Mouse (Mus musculus): Measurements from ENCODE around the gene Car9. TPM values are rescaled to one million over a fixed set of nuclear protein-coding genes. Genes with fewer than 3 reads are reported as not detected.

Gene Car9
- polyA plus RNA-seq, 1 experiment from 2014 or later = 1.1 TPM

- DNase-seq = peak; percentile 25
- no peak overlapping the region for H3K27ac ChIP-seq (ENCODE audit: low read depth)
- peaks cover 33% of the 10 kb centered on the region for H3K36me3 ChIP-seq (replicated peaks; ENCODE audit: insufficient read depth, low read length)
- no peak overlapping the region for H3K9ac ChIP-seq (replicated peaks)
- H3K4me1 ChIP-seq (ENCODE audit: insufficient read depth) = peaks cover 6% of the 10 kb centered on the region
- H3K4me2 ChIP-seq (ENCODE audit: low read depth, low read length) = no peak overlapping the region
- WGBS (ENCODE audit: insufficient replicate concordance) = 74% methylated on average over 9 of the region's 9 CpGs
- peak; percentile 41 for TF ChIP-seq CTCF (IDR thresholded peaks at IDR 0.05; ENCODE audit: low read depth)
- TF ChIP-seq EP300 (IDR thresholded peaks at IDR 0.05; ENCODE audit: low read depth) = no peak
- H3K4me3 ChIP-seq (ENCODE audit: low read depth, low read length) = no peak overlapping the region
- no peak for ATAC-seq
- no peaks in the 10 kb centered on the region for H3K9me3 ChIP-seq (ENCODE audit: low read length)
- H3K27me3 ChIP-seq (ENCODE audit: insufficient read depth, low read length) = peaks cover 20% of the 10 kb centered on the region
Observed at GRCm38 (mm10) chr4:43528487-43528886, 21.7 kb downstream of the Car9 start.

- Histone ChIP-seq H3K27me3 (ENCODE audit: insufficient read depth, low read length) (peaks cover 4% of the 10 kb centered on the region; the same call in 1 of the 2 replicates), H3K36me3 (replicated peaks; ENCODE audit: insufficient read depth, low read length) (peaks cover 48% of the 10 kb centered on the region), H3K4me2 (ENCODE audit: low read depth, low read length) (no peak overlapping the region), H3K4me1 (ENCODE audit: insufficient read depth) (no peaks in the 10 kb centered on the region), H3K9ac (replicated peaks) (no peak overlapping the region), H3K4me3 (ENCODE audit: low read depth, low read length) (no peak overlapping the region), H3K27ac (ENCODE audit: low read depth) (no peak overlapping the region), H3K9me3 (ENCODE audit: low read length) (no peaks in the 10 kb centered on the region)
- ATAC-seq (no peak), DNase-seq (no peak)
- TF ChIP-seq CTCF (IDR thresholded peaks at IDR 0.05; ENCODE audit: low read depth) (no peak), EP300 (IDR thresholded peaks at IDR 0.05; ENCODE audit: low read depth) (no peak)
- 56% methylated on average over 8 of the region's 8 CpGs for WGBS (ENCODE audit: insufficient replicate concordance)
Observed at GRCm38 (mm10) chr4:43530081-43530501, 23.3 kb downstream of the Car9 start.

GRCm38 (mm10) chr4:43530581-43530980 lies 23.8 kb downstream of the Car9 start:
- Histone ChIP-seq H3K9ac (replicated peaks) (no peak overlapping the region), H3K9me3 (ENCODE audit: low read length) (no peaks in the 10 kb centered on the region), H3K4me3 (ENCODE audit: low read depth, low read length) (no peak overlapping the region), H3K27ac (ENCODE audit: low read depth) (no peak overlapping the region), H3K4me1 (ENCODE audit: insufficient read depth) (no peaks in the 10 kb centered on the region), H3K27me3 (ENCODE audit: insufficient read depth, low read length) (no peaks in the 10 kb centered on the region; the same call in 1 of the 2 replicates), H3K4me2 (ENCODE audit: low read depth, low read length) (no peak overlapping the region), H3K36me3 (replicated peaks; ENCODE audit: insufficient read depth, low read length) (peaks cover 52% of the 10 kb centered on the region)
- 24% methylated on average over 7 of the region's 7 CpGs for WGBS (ENCODE audit: insufficient replicate concordance)
- TF ChIP-seq EP300 (IDR thresholded peaks at IDR 0.05; ENCODE audit: low read depth) (no peak), CTCF (IDR thresholded peaks at IDR 0.05; ENCODE audit: low read depth) (peak; percentile 89)
- peak; percentile 36; the same call in 1 of the 2 replicates for ATAC-seq
- DNase-seq = peak; percentile 87

GRCm38 (mm10) chr4:43533270-43533669 lies 26.5 kb downstream of the Car9 start:
- H3K36me3 ChIP-seq (replicated peaks; ENCODE audit: insufficient read depth, low read length) = peaks cover 78% of the 10 kb centered on the region
- no peak for DNase-seq

GRCm38 (mm10) chr4:43535628-43536027 lies 28.9 kb downstream of the Car9 start:
- Histone ChIP-seq H3K36me3 (replicated peaks; ENCODE audit: insufficient read depth, low read length) (peaks cover 97% of the 10 kb centered on the region), H3K9ac (replicated peaks) (no peak overlapping the region), H3K9me3 (ENCODE audit: low read length) (no peaks in the 10 kb centered on the region), H3K27me3 (ENCODE audit: insufficient read depth, low read length) (no peaks in the 10 kb centered on the region), H3K4me1 (ENCODE audit: insufficient read depth) (no peaks in the 10 kb centered on the region), H3K27ac (ENCODE audit: low read depth) (no peak overlapping the region), H3K4me3 (ENCODE audit: low read depth, low read length) (no peak overlapping the region), H3K4me2 (ENCODE audit: low read depth, low read length) (no peak overlapping the region)
- DNase-seq (no peak), ATAC-seq (no peak)
- TF ChIP-seq CTCF (IDR thresholded peaks at IDR 0.05; ENCODE audit: low read depth) (no peak), EP300 (IDR thresholded peaks at IDR 0.05; ENCODE audit: low read depth) (no peak)
- WGBS (ENCODE audit: insufficient replicate concordance) = 97% methylated on average over 8 of the region's 8 CpGs

More at GRCm38 (mm10) chr4:43533270-43533669, 26.5 kb downstream of the Car9 start:
- no peaks in the 10 kb centered on the region for H3K27me3 ChIP-seq (ENCODE audit: insufficient read depth, low read length)
- H3K4me2 ChIP-seq (ENCODE audit: low read depth, low read length) = no peak overlapping the region
- no peaks in the 10 kb centered on the region for H3K4me1 ChIP-seq (ENCODE audit: insufficient read depth)
- WGBS (ENCODE audit: insufficient replicate concordance) = 75% methylated on average over 9 of the region's 9 CpGs
- TF ChIP-seq CTCF (IDR thresholded peaks at IDR 0.05; ENCODE audit: low read depth) (no peak), EP300 (IDR thresholded peaks at IDR 0.05; ENCODE audit: low read depth) (no peak)
- H3K4me3 ChIP-seq (ENCODE audit: low read depth, low read length) = no peak overlapping the region
- no peak overlapping the region for H3K27ac ChIP-seq (ENCODE audit: low read depth)
- H3K9ac ChIP-seq (replicated peaks) = no peak overlapping the region
- H3K9me3 ChIP-seq (ENCODE audit: low read length) = no peaks in the 10 kb centered on the region
- no peak for ATAC-seq

GRCm38 (mm10) chr4:43536031-43536430 lies 29.3 kb downstream of the Car9 start:
- Histone ChIP-seq H3K27me3 (ENCODE audit: insufficient read depth, low read length) (no peaks in the 10 kb centered on the region), H3K9ac (replicated peaks) (no peak overlapping the region), H3K9me3 (ENCODE audit: low read length) (no peaks in the 10 kb centered on the region), H3K27ac (ENCODE audit: low read depth) (no peak overlapping the region), H3K36me3 (replicated peaks; ENCODE audit: insufficient read depth, low read length) (peaks cover 94% of the 10 kb centered on the region), H3K4me3 (ENCODE audit: low read depth, low read length) (no peak overlapping the region), H3K4me1 (ENCODE audit: insufficient read depth) (no peaks in the 10 kb centered on the region), H3K4me2 (ENCODE audit: low read depth, low read length) (no peak overlapping the region)
- 91% methylated on average over 9 of the region's 9 CpGs for WGBS (ENCODE audit: insufficient replicate concordance)
- ATAC-seq = no peak
- TF ChIP-seq EP300 (IDR thresholded peaks at IDR 0.05; ENCODE audit: low read depth) = no peak
- TF ChIP-seq CTCF (IDR thresholded peaks at IDR 0.05; ENCODE audit: low read depth) = no peak
- DNase-seq = no peak

GRCm38 (mm10) chr4:43542044-43542443 lies 35.3 kb downstream of the Car9 start:
- DNase-seq (no peak), ATAC-seq (no peak)
- TF ChIP-seq EP300 (IDR thresholded peaks at IDR 0.05; ENCODE audit: low read depth) = no peak
- TF ChIP-seq CTCF (IDR thresholded peaks at IDR 0.05; ENCODE audit: low read depth) = no peak
- no peak overlapping the region for H3K27ac ChIP-seq (ENCODE audit: low read depth)
- H3K4me1 ChIP-seq (ENCODE audit: insufficient read depth) = no peaks in the 10 kb centered on the region
- 89% methylated on average over 3 of the region's 3 CpGs for WGBS (ENCODE audit: insufficient replicate concordance)
- no peak overlapping the region for H3K4me2 ChIP-seq (ENCODE audit: low read depth, low read length)
- peaks cover 94% of the 10 kb centered on the region for H3K36me3 ChIP-seq (replicated peaks; ENCODE audit: insufficient read depth, low read length)
- no peaks in the 10 kb centered on the region for H3K27me3 ChIP-seq (ENCODE audit: insufficient read depth, low read length)
- no peaks in the 10 kb centered on the region for H3K9me3 ChIP-seq (ENCODE audit: low read length)
- H3K4me3 ChIP-seq (ENCODE audit: low read depth, low read length) = no peak overlapping the region
- H3K9ac ChIP-seq (replicated peaks) = no peak overlapping the region

Measured in liver, postnatal 0 days (tissue).